Mouse (Mus musculus) intestine, embryonic 14.5 days (tissue): ENCODE data around the gene Tle6. TPM values are rescaled to one million over a fixed set of nuclear protein-coding genes. Genes with fewer than 3 reads are reported as not detected.
A peak's percentile ranks its signal among the peaks of the same experiment; 100 is the strongest.

Experiments
- ATAC-seq: fragments of 200-750 bp; cut with Nextera tagmentation; replicated peaks from 2 replicates; pipeline ENCODE4 v1.8.0; 2017; ENCODE audit warnings: low read depth, moderate number of reproducible peaks, moderate TSS enrichment, moderate library complexity; ENCODE audit not compliant: low FRiP score, low TSS enrichment
- DNase-seq: peaks from one replicate; pipeline ENCODE4 v3.0.0-alpha.2; 2018; ENCODE audit warnings: low spot score
- H3K27ac ChIP-seq: fragments of 300-500 bp; sonication (generic); 2 replicates; pipeline ENCODE4 v1.5.1; 2014; ENCODE audit warnings: low read depth, mild to moderate bottlenecking, control low read depth
- H3K27me3 ChIP-seq: fragments of 300-500 bp; sonication (generic); replicated peaks from 2 replicates; pipeline ENCODE4 v1.6.1; 2014; ENCODE audit warnings: low read length, control low read depth; ENCODE audit not compliant: control insufficient read depth, insufficient read depth
- H3K36me3 ChIP-seq: fragments of 300-500 bp; sonication (generic); 2 replicates; pipeline ENCODE4 v1.6.1; 2014; ENCODE audit warnings: low read length, control low read depth; ENCODE audit not compliant: control insufficient read depth, insufficient read depth
- H3K4me1 ChIP-seq: fragments of 300-500 bp; sonication (generic); replicated peaks from 2 replicates; pipeline ENCODE4 v1.6.1; 2014; ENCODE audit warnings: low read length, control low read depth, mixed read lengths; ENCODE audit not compliant: control insufficient read depth, insufficient read depth
- H3K4me2 ChIP-seq: fragments of 300-500 bp; sonication (generic); 2 replicates; pipeline ENCODE4 v1.6.1; 2014; ENCODE audit warnings: low read length
- H3K4me3 ChIP-seq: fragments of 300-500 bp; sonication (generic); 2 replicates; pipeline ENCODE4 v1.5.1; 2014; ENCODE audit warnings: low read depth, low read length, control low read depth, mixed read lengths
- H3K9ac ChIP-seq: fragments of 300-500 bp; sonication (generic); 2 replicates; pipeline ENCODE4 v1.6.1; 2014; ENCODE audit warnings: mild to moderate bottlenecking, low read length
- H3K9me3 ChIP-seq: fragments of 300-500 bp; sonication (generic); 2 replicates; pipeline ENCODE4 v1.6.1; 2016; ENCODE audit warnings: low read length, control low read depth; ENCODE audit not compliant: control insufficient read depth
- WGBS: fragments of 180-500 bp; shearing (Covaris S2); extraction: QIAGEN DNeasy Blood & Tissue Kit; methylation state at CpG from one replicate; pipeline ENCODE4 v1.1.7; 2014; 5-methylcytosine and 5-hydroxymethylcytosine counted together
- polyA plus RNA-seq: library from polyadenylated mRNA; unstranded; fragments of >200 nt; fragmentation: Nextera tagmentation; extraction: Ambion mirVana; gene quantifications from 2 replicates; pipeline ENCODE4 v1.2.1, GENCODE M21; 2014

Gene Tle6
- polyA plus RNA-seq, 1 experiment from 2014 or later: 21.3 TPM

GRCm38 (mm10) chr10:81591846-81592245 lies 9.0 kb downstream of the Tle6 start:
- ATAC-seq: 0 out of 2 replicates have a peak, but pooled peaks have one; percentile 6

GRCm38 (mm10) chr10:81588739-81589138 lies 12.1 kb downstream of the Tle6 start:
- no peak for ATAC-seq
- Histone ChIP-seq H3K27me3 (peaks cover 11% of the 10 kb centered on the region), H3K36me3 (0 out of 2 replicates have a peak, but pooled peaks cover 11% of the 10 kb centered on the region), H3K9ac (no peak overlapping the region), H3K4me2 (no peak overlapping the region), H3K27ac (no peak overlapping the region), H3K4me1 (no peaks in the 10 kb centered on the region), H3K9me3 (no peaks in the 10 kb centered on the region), H3K4me3 (no peak overlapping the region)
- 62% methylated on average over 7 of the region's 7 CpGs for WGBS
- no peak for DNase-seq

More at GRCm38 (mm10) chr10:81591846-81592245, 9.0 kb downstream of the Tle6 start:
- Histone ChIP-seq H3K9ac (no peak overlapping the region), H3K4me1 (peaks cover 17% of the 10 kb centered on the region), H3K4me3 (no peak overlapping the region), H3K4me2 (no peak overlapping the region), H3K27me3 (peaks cover 23% of the 10 kb centered on the region), H3K36me3 (0 out of 2 replicates have a peak, but pooled peaks cover 11% of the 10 kb centered on the region), H3K27ac (no peak overlapping the region), H3K9me3 (no peaks in the 10 kb centered on the region)
- WGBS: 63% methylated on average over 9 of the region's 9 CpGs
- DNase-seq: no peak

GRCm38 (mm10) chr10:81583347-81583746 lies 17.5 kb downstream of the Tle6 start:
- Histone ChIP-seq H3K9me3 (no peaks in the 10 kb centered on the region), H3K4me2 (no peak overlapping the region), H3K4me3 (no peak overlapping the region), H3K9ac (no peak overlapping the region), H3K27me3 (0 out of 2 replicates have a peak, but pooled peaks cover 6% of the 10 kb centered on the region), H3K27ac (no peak overlapping the region), H3K4me1 (no peaks in the 10 kb centered on the region), H3K36me3 (0 out of 2 replicates have a peak, but pooled peaks cover 9% of the 10 kb centered on the region)
- 59% methylated on average over 6 of the region's 6 CpGs for WGBS
- ATAC-seq (no peak), DNase-seq (no peak)

- WGBS: 48% methylated on average over 25 of the region's 25 CpGs
- no peak overlapping the region for H3K9ac ChIP-seq
- peaks cover 16% of the 10 kb centered on the region for H3K27me3 ChIP-seq
- H3K36me3 ChIP-seq: 0 out of 2 replicates have a peak, but pooled peaks cover 4% of the 10 kb centered on the region
- no peak overlapping the region for H3K27ac ChIP-seq
- peaks cover 6% of the 10 kb centered on the region for H3K4me1 ChIP-seq
- H3K4me2 ChIP-seq: no peak overlapping the region
- ATAC-seq: no peak
- no peak overlapping the region for H3K4me3 ChIP-seq
- no peak for DNase-seq
- no peaks in the 10 kb centered on the region for H3K9me3 ChIP-seq
Measured at GRCm38 (mm10) chr10:81580441-81581070, 20.3 kb downstream of the Tle6 start.

- no peak overlapping the region for H3K9ac ChIP-seq
- H3K27me3 ChIP-seq: peaks cover 16% of the 10 kb centered on the region
- no peak overlapping the region for H3K27ac ChIP-seq
- DNase-seq (no peak), ATAC-seq (no peak)
- 0 out of 2 replicates have a peak, but pooled peaks cover 4% of the 10 kb centered on the region for H3K36me3 ChIP-seq
- no peak overlapping the region for H3K4me2 ChIP-seq
- H3K4me1 ChIP-seq: peaks cover 8% of the 10 kb centered on the region
- no peaks in the 10 kb centered on the region for H3K9me3 ChIP-seq
- no peak overlapping the region for H3K4me3 ChIP-seq
- 75% methylated on average over 4 of the region's 4 CpGs for WGBS
Measured at GRCm38 (mm10) chr10:81579967-81580366, 20.9 kb downstream of the Tle6 start.

- Histone ChIP-seq H3K9me3 (no peaks in the 10 kb centered on the region), H3K36me3 (no peaks in the 10 kb centered on the region), H3K4me2 (peak overlapping the region; percentile 77), H3K4me1 (peaks cover 27% of the 10 kb centered on the region), H3K9ac (peak overlapping the region; percentile 48), H3K4me3 (peak overlapping the region; percentile 55), H3K27ac (no peak overlapping the region), H3K27me3 (peaks cover 19% of the 10 kb centered on the region)
- no peak for ATAC-seq
- no peak for DNase-seq
- 0% methylated on average over 6 of the region's 6 CpGs for WGBS
Measured at GRCm38 (mm10) chr10:81575695-81576094, 25.2 kb downstream of the Tle6 start.

GRCm38 (mm10) chr10:81575208-81575631 lies 25.7 kb downstream of the Tle6 start:
- Histone ChIP-seq H3K4me3 (peak overlapping the region; percentile 55), H3K27ac (no peak overlapping the region), H3K9ac (peak overlapping the region; percentile 48), H3K9me3 (no peaks in the 10 kb centered on the region), H3K27me3 (peaks cover 17% of the 10 kb centered on the region), H3K36me3 (no peaks in the 10 kb centered on the region), H3K4me1 (peaks cover 31% of the 10 kb centered on the region), H3K4me2 (peak overlapping the region; percentile 77)
- DNase-seq (peak; percentile 71), ATAC-seq (no peak)
- under 1% methylated on average over 29 of the region's 30 CpGs for WGBS

- WGBS: 23% methylated on average over 10 of the region's 10 CpGs
- Histone ChIP-seq H3K27me3 (peaks cover 16% of the 10 kb centered on the region), H3K4me3 (peak within 1 kb of the TSS; percentile 55), H3K9ac (peak within 1 kb of the TSS; percentile 48), H3K36me3 (no peaks in the 10 kb centered on the region), H3K27ac (no peak within 1 kb of the TSS; the same call in 1 of the 2 replicates), H3K4me2 (peak within 1 kb of the TSS; percentile 77), H3K4me1 (peaks cover 40% of the 10 kb centered on the region), H3K9me3 (no peaks in the 10 kb centered on the region)
- ATAC-seq (no peak), DNase-seq (no peak)
Measured at GRCm38 (mm10) chr10:81574081-81575056, 26.5 kb downstream of the Tle6 start, which contains the start of gene Tle2. Tle2 (plus strand) TSS chr10:81574561.
